Mouse (Mus musculus): ENCODE results near the gene Pitpnm3.

Gene Pitpnm3

GRCm38 (mm10) chr11:72049171-72049759, 86.3 kb downstream of the Pitpnm3 start:
- DNase-seq: no peak

GRCm38 (mm10) chr11:72048730-72049129, 86.8 kb downstream of the Pitpnm3 start:
- no peak for DNase-seq

- no peak for DNase-seq
Observed at GRCm38 (mm10) chr11:72044231-72044630, 91.3 kb downstream of the Pitpnm3 start.

GRCm38 (mm10) chr11:72042631-72043030, 92.9 kb downstream of the Pitpnm3 start:
- no peak for DNase-seq

- DNase-seq: peak; percentile 83
Observed at GRCm38 (mm10) chr11:72041768-72042607, 93.6 kb downstream of the Pitpnm3 start, which contains the start of gene Pimreg. Pimreg (plus strand) TSS chr11:72042032.

- peak in 1 of 2 experiments; percentile 26 for DNase-seq
Observed at GRCm38 (mm10) chr11:72041290-72041767, 94.2 kb downstream of the Pitpnm3 start.

GRCm38 (mm10) chr11:72039599-72040386, 95.8 kb downstream of the Pitpnm3 start:
- DNase-seq: no peak

- peak; percentile 79 to 80 for DNase-seq
Observed at GRCm38 (mm10) chr11:72037996-72038395, 97.6 kb downstream of the Pitpnm3 start.

GRCm38 (mm10) chr11:72037409-72037808, 98.2 kb downstream of the Pitpnm3 start, which contains the start of gene Aipl1:
Aipl1 (minus strand) TSS chr11:72037509.
- no peak for DNase-seq

- no peak for DNase-seq
Observed at GRCm38 (mm10) chr11:72032589-72032988, 103.0 kb downstream of the Pitpnm3 start.

- no peak for DNase-seq
Observed at GRCm38 (mm10) chr11:72032091-72032490, 103.5 kb downstream of the Pitpnm3 start.

GRCm38 (mm10) chr11:72031353-72031752, 104.2 kb downstream of the Pitpnm3 start:
- DNase-seq: no peak

- DNase-seq: no peak
Observed at GRCm38 (mm10) chr11:72029143-72029542, 106.4 kb downstream of the Pitpnm3 start.

- no peak for DNase-seq
Observed at GRCm38 (mm10) chr11:72027836-72028235, 107.7 kb downstream of the Pitpnm3 start.

GRCm38 (mm10) chr11:72026516-72026915, 109.1 kb downstream of the Pitpnm3 start:
- DNase-seq: no peak

GRCm38 (mm10) chr11:72025843-72026242, 109.7 kb downstream of the Pitpnm3 start:
- peak; percentile 20 to 22 for DNase-seq

GRCm38 (mm10) chr11:72024193-72024781, 111.3 kb downstream of the Pitpnm3 start:
- peak; percentile 60 to 61 for DNase-seq

- DNase-seq: peak; percentile 36 to 40
Observed at GRCm38 (mm10) chr11:72023581-72023980, 112.0 kb downstream of the Pitpnm3 start.

GRCm38 (mm10) chr11:72022827-72023226, 112.8 kb downstream of the Pitpnm3 start:
- DNase-seq: no peak

GRCm38 (mm10) chr11:72021015-72021414, 114.6 kb downstream of the Pitpnm3 start:
- no peak for DNase-seq

- DNase-seq: no peak
Observed at GRCm38 (mm10) chr11:72017253-72017601, 118.4 kb downstream of the Pitpnm3 start.

GRCm38 (mm10) chr11:72016518-72017252, 118.9 kb downstream of the Pitpnm3 start:
- DNase-seq: no peak
